Mouse (Mus musculus) C2C12 (cell line): Measurements from ENCODE around the gene Il5ra.

Experiments
- CTCF ChIP-seq: IDR thresholded peaks from one replicate; pipeline ENCODE4 v1.5.1; 2011; ENCODE audit not compliant: control insufficient read depth, insufficient read depth, insufficient read length
- USF1 ChIP-seq: IDR thresholded peaks from one replicate; pipeline ENCODE4 v1.6.1; 2011; ENCODE audit warnings: low read depth, mild to moderate bottlenecking, control low read depth, moderate library complexity

- TF ChIP-seq USF1 (no peak), CTCF (no peak)
These were observed 21.2 kb upstream of the Il5ra start for GRCm38 (mm10) chr6:106770046-106770445.
